Mouse (Mus musculus) heart, embryonic 14.5 days (tissue): ENCODE data around the gene Dennd1a. TPM values are rescaled to one million over a fixed set of nuclear protein-coding genes. Genes with fewer than 3 reads are reported as not detected.

Experiments used
- ATAC-seq: fragments of 200-750 bp; cut with Nextera tagmentation; 2 replicates; pipeline ENCODE4 v1.8.0; 2017; ENCODE audit warnings: low read depth, moderate TSS enrichment; ENCODE audit not compliant: insufficient number of reproducible peaks, insufficient read depth, low FRiP score
- H3K27ac ChIP-seq, 2 experiments: fragments of 200-500 bp in 1 of 2; fragments of 300-500 bp in 1 of 2; sonication (generic) in 1 of 2; replicated peaks in 1 of 2; 2 replicates each; pipeline ENCODE4 v1.5.1; 2012 to 2014; ENCODE audit warnings: low read depth in 2 of 2, low read length in 2 of 2, control low read depth in 1 of 2, mild to moderate bottlenecking in 1 of 2, mixed read lengths in 1 of 2; ENCODE audit not compliant: control insufficient read depth in 1 of 2, insufficient read depth in 1 of 2
- H3K27me3 ChIP-seq: fragments of 300-500 bp; sonication (generic); 2 replicates; pipeline ENCODE4 v1.6.1; 2014; ENCODE audit warnings: mild to moderate bottlenecking, low read length, control low read depth; ENCODE audit not compliant: control insufficient read depth, insufficient read depth
- H3K36me3 ChIP-seq: fragments of 300-500 bp; sonication (generic); 2 replicates; pipeline ENCODE4 v1.6.1; 2014; ENCODE audit warnings: mild to moderate bottlenecking, control low read depth, low read length, mixed read lengths; ENCODE audit not compliant: control insufficient read depth, insufficient read depth
- H3K4me1 ChIP-seq, 2 experiments: fragments of 200-500 bp in 1 of 2; fragments of 300-500 bp in 1 of 2; sonication (generic) in 1 of 2; 2 replicates each; pipeline ENCODE4 v1.6.1; 2012 to 2014; ENCODE audit warnings: low read length in 2 of 2, control low read depth in 1 of 2, mixed read lengths in 1 of 2; ENCODE audit not compliant: control insufficient read depth in 2 of 2, insufficient read depth in 2 of 2
- H3K4me2 ChIP-seq: fragments of 300-500 bp; sonication (generic); 2 replicates; pipeline ENCODE4 v1.6.1; 2014; ENCODE audit warnings: mild to moderate bottlenecking, low read length
- H3K4me3 ChIP-seq, 2 experiments: fragments of 200-500 bp in 1 of 2; fragments of 300-500 bp in 1 of 2; sonication (generic) in 1 of 2; 2 replicates each; pipeline ENCODE4 v1.5.1; 2012 to 2014; ENCODE audit warnings: low read length in 2 of 2, mild to moderate bottlenecking in 2 of 2, control low read depth in 1 of 2, low read depth in 1 of 2, moderate library complexity in 1 of 2; ENCODE audit not compliant: control insufficient read depth in 1 of 2, insufficient read depth in 1 of 2
- H3K9ac ChIP-seq: fragments of 300-500 bp; sonication (generic); 2 replicates; pipeline ENCODE4 v1.6.1; 2014; ENCODE audit warnings: mild to moderate bottlenecking, low read length
- H3K9me3 ChIP-seq: fragments of 300-500 bp; sonication (generic); 2 replicates; pipeline ENCODE4 v1.6.1; 2016; ENCODE audit warnings: low read length, control low read depth; ENCODE audit not compliant: control insufficient read depth
- WGBS: fragments of 180-500 bp; shearing (Covaris S2); extraction: QIAGEN DNeasy Blood & Tissue Kit; methylation state at CpG from one replicate; pipeline ENCODE4 v1.1.7; 2014; 5-methylcytosine and 5-hydroxymethylcytosine counted together
- polyA plus RNA-seq: library from polyadenylated mRNA; unstranded; fragments of >200 nt; fragmentation: Nextera tagmentation; extraction: Ambion mirVana; gene quantifications from 2 replicates; pipeline ENCODE4 v1.2.1, GENCODE M21; 2014

Dennd1a gene
- polyA plus RNA-seq, 1 experiment from 2014 or later = 12.1 TPM

- Histone ChIP-seq H3K36me3 (no peaks in the 10 kb centered on the region), H3K9me3 (no peaks in the 10 kb centered on the region), H3K4me3 (no peak overlapping the region), H3K27ac (no peak overlapping the region), H3K27me3 (no peaks in the 10 kb centered on the region), H3K4me2 (no peak overlapping the region), H3K9ac (no peak overlapping the region), H3K4me1 (peaks cover 4 to 5% of the 10 kb centered on the region in 2 experiments)
- 58% methylated on average over 2 of the region's 2 CpGs for WGBS
- no peak for ATAC-seq
Observed at GRCm38 (mm10) chr2:38094380-38095163, 192.6 kb downstream of the Dennd1a start.

- H3K9ac ChIP-seq = no peak overlapping the region
- no peak for ATAC-seq
- no peak overlapping the region for H3K4me2 ChIP-seq
Observed at GRCm38 (mm10) chr2:38093968-38094367, 193.2 kb downstream of the Dennd1a start.

GRCm38 (mm10) chr2:38093242-38093641 is 193.9 kb downstream of the Dennd1a start:
- WGBS = 70% methylated on average over 3 of the region's 3 CpGs
- no peak for ATAC-seq

More at GRCm38 (mm10) chr2:38093968-38094367, 193.2 kb downstream of the Dennd1a start:
- Histone ChIP-seq H3K36me3 (no peaks in the 10 kb centered on the region), H3K27me3 (no peaks in the 10 kb centered on the region), H3K27ac (no peak overlapping the region), H3K4me3 (no peak overlapping the region), H3K9me3 (no peaks in the 10 kb centered on the region), H3K4me1 (no peaks in the 10 kb centered on the region; a peak in 1 of 4 replicates)

DNA sequence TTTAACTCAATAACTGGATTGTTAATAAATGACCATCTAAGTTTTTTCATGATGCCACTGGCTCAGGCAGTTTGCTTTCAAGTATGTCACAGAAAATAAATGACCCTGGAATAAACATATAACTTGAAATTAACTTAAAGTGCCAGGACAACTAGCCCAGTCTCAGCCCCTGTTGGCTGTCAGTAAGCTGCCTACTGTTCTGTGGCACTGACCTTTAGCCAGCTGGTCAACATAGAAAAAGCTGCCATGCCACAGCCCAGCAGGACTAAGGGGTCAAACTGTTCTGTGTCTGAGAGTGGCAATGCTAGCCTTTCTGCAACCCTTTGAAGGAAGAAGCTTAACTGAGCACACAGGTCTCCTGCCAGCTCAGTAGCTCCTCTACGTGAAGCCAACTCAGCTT is 198.8 kb downstream of the Dennd1a start:
- Histone ChIP-seq H3K9ac (no peak overlapping the region), H3K4me1 (peaks cover 0 to 7% of the 10 kb centered on the region in 2 experiments; a peak in 1 of 4 replicates), H3K4me2 (no peak overlapping the region), H3K27me3 (no peaks in the 10 kb centered on the region), H3K9me3 (no peaks in the 10 kb centered on the region), H3K4me3 (no peak overlapping the region), H3K36me3 (no peaks in the 10 kb centered on the region), H3K27ac (no peak overlapping the region)
- WGBS = 94% methylated on average over 1 of the region's 1 CpGs
- ATAC-seq = no peak

More at GRCm38 (mm10) chr2:38093242-38093641, 193.9 kb downstream of the Dennd1a start:
- H3K27me3 ChIP-seq = no peaks in the 10 kb centered on the region
- no peak overlapping the region for H3K9ac ChIP-seq
- no peaks in the 10 kb centered on the region; a peak in 1 of 4 replicates for H3K4me1 ChIP-seq
- H3K9me3 ChIP-seq = no peaks in the 10 kb centered on the region
- no peak overlapping the region for H3K4me2 ChIP-seq
- no peak overlapping the region for H3K4me3 ChIP-seq
- H3K36me3 ChIP-seq = no peaks in the 10 kb centered on the region
- no peak overlapping the region for H3K27ac ChIP-seq

DNA sequence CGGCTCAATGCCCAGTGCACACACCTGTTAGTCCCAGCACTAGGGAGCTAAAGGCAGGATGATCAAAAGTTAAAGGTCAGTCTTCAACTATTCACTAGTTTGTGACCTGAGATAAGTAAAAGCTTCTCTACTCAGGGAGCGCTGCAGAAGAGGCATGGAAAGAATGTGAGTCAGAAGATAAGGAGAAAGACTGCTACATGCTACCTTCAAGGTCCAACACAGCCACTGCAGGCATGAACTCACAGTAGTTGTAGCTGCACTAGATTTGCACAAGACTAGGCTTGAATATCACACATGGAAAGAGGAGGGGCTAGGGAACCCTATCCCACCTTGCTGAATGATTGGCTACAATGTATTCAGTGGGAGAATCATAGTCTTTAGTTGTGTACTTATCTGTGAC is 202.1 kb downstream of the Dennd1a start:
- H3K9ac ChIP-seq = no peak overlapping the region
- 31% methylated on average over 2 of the region's 2 CpGs for WGBS
- H3K36me3 ChIP-seq = no peaks in the 10 kb centered on the region
- no peak for ATAC-seq
- no peaks in the 10 kb centered on the region for H3K9me3 ChIP-seq
- H3K4me2 ChIP-seq = no peak overlapping the region
- H3K27ac ChIP-seq = no peak overlapping the region
- H3K4me1 ChIP-seq = peaks cover 0 to 7% of the 10 kb centered on the region in 2 experiments; a peak in 1 of 4 replicates
- no peak overlapping the region for H3K4me3 ChIP-seq
- no peaks in the 10 kb centered on the region for H3K27me3 ChIP-seq

DNA sequence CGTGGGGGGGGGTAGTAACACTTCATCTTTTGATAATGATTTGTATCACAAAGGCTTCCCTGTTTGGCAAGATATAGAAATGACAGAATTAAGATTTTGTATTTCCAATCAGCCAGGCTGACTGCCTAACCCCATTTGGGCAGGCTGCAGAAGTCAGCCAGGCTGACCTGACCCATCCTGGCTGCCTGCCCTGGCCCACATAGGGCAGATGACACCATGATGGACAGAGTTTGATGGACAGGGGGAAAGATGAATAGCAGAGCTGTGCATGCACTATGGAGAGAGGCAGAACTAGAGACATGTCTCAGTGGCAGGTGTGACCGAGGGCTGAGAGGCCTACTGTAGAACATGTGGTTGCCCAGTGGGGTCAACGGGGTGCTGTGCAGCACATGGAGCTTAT is 203.9 kb downstream of the Dennd1a start:
- Histone ChIP-seq H3K36me3 (no peaks in the 10 kb centered on the region), H3K4me3 (no peak overlapping the region), H3K4me2 (no peak overlapping the region), H3K27ac (no peak overlapping the region), H3K9me3 (no peaks in the 10 kb centered on the region), H3K9ac (no peak overlapping the region), H3K27me3 (no peaks in the 10 kb centered on the region), H3K4me1 (peaks cover 0 to 7% of the 10 kb centered on the region in 2 experiments; a peak in 1 of 4 replicates)
- no peak for ATAC-seq
- 84% methylated on average over 3 of the region's 3 CpGs for WGBS

DNA sequence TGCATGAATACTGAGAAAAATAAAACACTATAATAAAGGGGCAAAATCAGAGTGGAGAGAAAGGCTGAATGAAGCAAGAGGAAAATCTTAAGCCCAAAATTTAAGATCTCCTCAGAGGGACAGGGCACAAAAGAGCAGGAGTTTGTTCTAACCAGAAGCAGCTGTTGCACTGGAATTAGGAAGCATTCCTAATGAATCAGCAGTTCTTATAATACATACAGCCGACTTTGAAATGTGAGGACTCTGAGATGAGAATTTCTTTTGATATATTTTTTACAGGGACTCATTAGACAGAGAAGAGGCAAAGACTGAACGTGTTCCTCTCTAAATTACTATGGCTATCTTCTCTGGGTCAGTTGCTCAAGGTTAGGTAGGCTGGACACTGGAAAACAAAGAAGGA is 212.7 kb downstream of the Dennd1a start:
- Histone ChIP-seq H3K9me3 (no peaks in the 10 kb centered on the region), H3K9ac (no peak overlapping the region), H3K27me3 (no peaks in the 10 kb centered on the region), H3K36me3 (no peaks in the 10 kb centered on the region), H3K4me1 (no peaks in the 10 kb centered on the region), H3K27ac (no peak overlapping the region), H3K4me2 (no peak overlapping the region), H3K4me3 (no peak overlapping the region)
- ATAC-seq = no peak
- 53% methylated on average over 2 of the region's 2 CpGs for WGBS

DNA sequence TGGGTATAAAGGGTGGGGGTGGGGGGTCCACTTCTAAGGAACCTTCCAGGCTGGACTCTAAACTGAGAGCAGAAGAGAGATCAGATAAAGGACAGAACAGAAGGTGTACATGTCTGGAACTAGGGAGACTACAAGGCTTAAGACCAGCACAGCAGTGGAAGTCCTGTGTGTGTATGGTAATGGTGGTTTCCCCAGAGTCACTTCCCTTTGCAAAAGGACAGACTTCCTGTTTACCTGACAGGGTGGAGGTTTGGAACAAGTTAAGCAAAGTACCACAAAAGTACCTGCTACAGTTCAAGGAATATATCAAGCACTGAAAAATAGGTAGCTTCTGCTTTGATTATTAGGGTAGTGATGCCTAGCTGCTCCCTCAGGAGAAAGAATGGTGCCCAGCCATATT is 215.1 kb downstream of the Dennd1a start:
- Histone ChIP-seq H3K9me3 (no peaks in the 10 kb centered on the region), H3K4me1 (no peaks in the 10 kb centered on the region), H3K9ac (no peak overlapping the region), H3K27me3 (no peaks in the 10 kb centered on the region), H3K4me2 (no peak overlapping the region), H3K36me3 (no peaks in the 10 kb centered on the region), H3K4me3 (no peak overlapping the region), H3K27ac (no peak overlapping the region)
- ATAC-seq = no peak
